Mouse (Mus musculus): ENCODE measurements around the gene Rps6kb2. TPM values are rescaled to one million over a fixed set of nuclear protein-coding genes. Genes with fewer than 3 reads are reported as not detected.

Rps6kb2 gene
- total and polyA plus RNA-seq, 3 experiments: 16.1 to 73.4 (median 23.1) TPM

- Histone ChIP-seq H3K27me3 (ENCODE audit: insufficient read depth, low read length) (peaks cover 10% of the 10 kb centered on the region), H3K9me3 (replicated peaks) (no peaks in the 10 kb centered on the region), H3K4me3 (ENCODE audit: low read depth, low read length) (no peak overlapping the region), H3K36me3 (replicated peaks) (peaks cover 70% of the 10 kb centered on the region), H3K4me1 (ENCODE audit: insufficient read depth, low read depth, low read length) (peaks cover 33% of the 10 kb centered on the region)
- DNase-seq (ENCODE audit: low spot score): no peak
- ATAC-seq (ENCODE audit: extremely low read depth, insufficient number of reproducible peaks, low FRiP score, poor library complexity, severe bottlenecking): no peak
- TF ChIP-seq GATA2 (IDR thresholded peaks at IDR 0.05; ENCODE audit: borderline replicate concordance, low read depth, low read length) (no peak), POLR2AphosphoS5 (IDR thresholded peaks at IDR 0.05; ENCODE audit: insufficient replicate concordance, low read depth, low read length) (no peak), GATA1 (IDR thresholded peaks at IDR 0.05; ENCODE audit: borderline replicate concordance, low read length) (no peak), CTCF (IDR thresholded peaks at IDR 0.05; ENCODE audit: low read depth, low read length) (no peak), TAL1 (conservative IDR thresholded peaks at IDR 0.05; ENCODE audit: low read depth, low read length) (no peak)
Observed at GRCm38 (mm10) chr19:4183689-4184088, 20.5 kb upstream of the Rps6kb2 start.

DNA sequence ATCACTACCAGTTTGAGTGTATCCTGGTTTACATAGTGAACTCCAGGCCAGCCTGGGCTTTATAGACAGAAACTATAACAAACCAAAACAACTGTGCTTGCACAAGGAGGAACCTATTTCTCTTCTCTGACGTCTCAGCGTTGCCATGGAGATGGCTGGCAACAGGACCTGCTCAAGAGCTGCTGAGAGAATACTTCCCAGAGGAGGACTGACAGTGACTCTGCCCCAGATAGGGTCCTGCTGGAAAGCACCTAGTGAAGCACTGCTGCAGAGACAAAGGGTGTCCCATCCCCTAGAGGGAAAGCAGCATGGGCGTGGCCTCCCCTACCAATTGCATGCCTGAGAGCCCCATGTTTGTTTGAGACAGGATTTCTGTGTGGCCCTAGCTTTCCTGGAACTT lies 18.7 kb upstream of the Rps6kb2 start:
- Histone ChIP-seq H3K36me3 (replicated peaks) (peaks cover 53% of the 10 kb centered on the region), H3K4me3 (ENCODE audit: low read depth, low read length) (no peak overlapping the region), H3K4me1 (ENCODE audit: insufficient read depth, low read depth, low read length) (peaks cover 26% of the 10 kb centered on the region), H3K27me3 (ENCODE audit: insufficient read depth, low read length) (peaks cover 17% of the 10 kb centered on the region), H3K9me3 (replicated peaks) (no peaks in the 10 kb centered on the region)
- ATAC-seq (ENCODE audit: extremely low read depth, insufficient number of reproducible peaks, low FRiP score, poor library complexity, severe bottlenecking) (no peak), DNase-seq (ENCODE audit: low spot score) (no peak)
- TF ChIP-seq TAL1 (conservative IDR thresholded peaks at IDR 0.05; ENCODE audit: low read depth, low read length) (no peak), POLR2AphosphoS5 (IDR thresholded peaks at IDR 0.05; ENCODE audit: insufficient replicate concordance, low read depth, low read length) (no peak), CTCF (IDR thresholded peaks at IDR 0.05; ENCODE audit: low read depth, low read length) (no peak), GATA2 (IDR thresholded peaks at IDR 0.05; ENCODE audit: borderline replicate concordance, low read depth, low read length) (no peak), GATA1 (IDR thresholded peaks at IDR 0.05; ENCODE audit: borderline replicate concordance, low read length) (no peak)

GRCm38 (mm10) chr19:4180411-4180810 lies 17.3 kb upstream of the Rps6kb2 start:
- Histone ChIP-seq H3K4me3 (ENCODE audit: low read depth, low read length) (no peak overlapping the region), H3K9me3 (replicated peaks) (no peaks in the 10 kb centered on the region), H3K4me1 (ENCODE audit: insufficient read depth, low read depth, low read length) (peaks cover 21% of the 10 kb centered on the region), H3K27me3 (ENCODE audit: insufficient read depth, low read length) (peaks cover 28% of the 10 kb centered on the region), H3K36me3 (replicated peaks) (peaks cover 38% of the 10 kb centered on the region)
- DNase-seq (ENCODE audit: low spot score) (no peak), ATAC-seq (ENCODE audit: extremely low read depth, insufficient number of reproducible peaks, low FRiP score, poor library complexity, severe bottlenecking) (no peak)
- no peak for TF ChIP-seq POLR2AphosphoS5 (IDR thresholded peaks at IDR 0.05; ENCODE audit: insufficient replicate concordance, low read depth, low read length)

- H3K4me3 ChIP-seq (ENCODE audit: low read depth, low read length): no peak within 1 kb of the TSS
- H3K36me3 ChIP-seq (replicated peaks): no peaks in the 10 kb centered on the region
- ATAC-seq (ENCODE audit: extremely low read depth, insufficient number of reproducible peaks, low FRiP score, poor library complexity, severe bottlenecking) (no peak), DNase-seq (ENCODE audit: low spot score) (no peak)
- H3K27me3 ChIP-seq (ENCODE audit: insufficient read depth, low read length): peaks cover 70% of the 10 kb centered on the region
- no peaks in the 10 kb centered on the region for H3K9me3 ChIP-seq (replicated peaks)
- TF ChIP-seq CTCF (IDR thresholded peaks at IDR 0.05; ENCODE audit: low read depth, low read length) (no peak), TAL1 (conservative IDR thresholded peaks at IDR 0.05; ENCODE audit: low read depth, low read length) (no peak), GATA1 (IDR thresholded peaks at IDR 0.05; ENCODE audit: borderline replicate concordance, low read length) (no peak), GATA2 (IDR thresholded peaks at IDR 0.05; ENCODE audit: borderline replicate concordance, low read depth, low read length) (no peak), POLR2AphosphoS5 (IDR thresholded peaks at IDR 0.05; ENCODE audit: insufficient replicate concordance, low read depth, low read length) (no peak)
- peaks cover 25% of the 10 kb centered on the region for H3K4me1 ChIP-seq (ENCODE audit: insufficient read depth, low read depth, low read length)
Observed at GRCm38 (mm10) chr19:4175368-4175947, 12.3 kb upstream of the Rps6kb2 start, which contains the start of gene Carns1. Gene Carns1, minus strand, starts transcription at chr19:4175479.

DNA sequence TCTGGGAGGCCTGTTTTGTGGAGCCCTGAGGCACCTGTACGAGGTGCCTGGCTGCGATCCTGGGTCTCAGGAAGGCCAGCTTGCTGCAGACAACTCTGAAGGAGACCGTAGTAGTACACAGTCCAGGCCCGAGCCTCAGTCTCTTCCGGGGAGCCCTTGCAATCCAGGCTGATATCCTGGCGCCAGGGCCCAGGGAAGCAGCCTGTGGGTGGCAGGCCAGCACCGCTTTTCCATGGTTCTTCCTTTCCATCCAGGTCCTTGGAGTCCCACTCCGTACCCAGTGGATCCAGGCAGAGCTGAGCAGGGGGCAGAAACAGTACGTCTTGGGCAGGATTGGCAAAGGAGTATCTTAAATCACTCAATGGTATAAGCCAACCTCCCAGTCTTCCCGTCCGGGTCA lies 9.8 kb upstream of the Rps6kb2 start:
- ATAC-seq (ENCODE audit: extremely low read depth, insufficient number of reproducible peaks, low FRiP score, poor library complexity, severe bottlenecking) (no peak), DNase-seq (ENCODE audit: low spot score) (no peak)
- peaks cover 32% of the 10 kb centered on the region for H3K4me1 ChIP-seq (ENCODE audit: insufficient read depth, low read depth, low read length)
- H3K9me3 ChIP-seq (replicated peaks): no peaks in the 10 kb centered on the region
- H3K4me3 ChIP-seq (ENCODE audit: low read depth, low read length): no peak overlapping the region
- peaks cover 60% of the 10 kb centered on the region for H3K27me3 ChIP-seq (ENCODE audit: insufficient read depth, low read length)
- H3K36me3 ChIP-seq (replicated peaks): no peaks in the 10 kb centered on the region
- TF ChIP-seq GATA1 (IDR thresholded peaks at IDR 0.05; ENCODE audit: borderline replicate concordance, low read length): no peak
- TF ChIP-seq CTCF (IDR thresholded peaks at IDR 0.05; ENCODE audit: low read depth, low read length): no peak
- no peak for TF ChIP-seq POLR2AphosphoS5 (IDR thresholded peaks at IDR 0.05; ENCODE audit: insufficient replicate concordance, low read depth, low read length)
- TF ChIP-seq GATA2 (IDR thresholded peaks at IDR 0.05; ENCODE audit: borderline replicate concordance, low read depth, low read length): no peak
- no peak for TF ChIP-seq TAL1 (conservative IDR thresholded peaks at IDR 0.05; ENCODE audit: low read depth, low read length)

DNA sequence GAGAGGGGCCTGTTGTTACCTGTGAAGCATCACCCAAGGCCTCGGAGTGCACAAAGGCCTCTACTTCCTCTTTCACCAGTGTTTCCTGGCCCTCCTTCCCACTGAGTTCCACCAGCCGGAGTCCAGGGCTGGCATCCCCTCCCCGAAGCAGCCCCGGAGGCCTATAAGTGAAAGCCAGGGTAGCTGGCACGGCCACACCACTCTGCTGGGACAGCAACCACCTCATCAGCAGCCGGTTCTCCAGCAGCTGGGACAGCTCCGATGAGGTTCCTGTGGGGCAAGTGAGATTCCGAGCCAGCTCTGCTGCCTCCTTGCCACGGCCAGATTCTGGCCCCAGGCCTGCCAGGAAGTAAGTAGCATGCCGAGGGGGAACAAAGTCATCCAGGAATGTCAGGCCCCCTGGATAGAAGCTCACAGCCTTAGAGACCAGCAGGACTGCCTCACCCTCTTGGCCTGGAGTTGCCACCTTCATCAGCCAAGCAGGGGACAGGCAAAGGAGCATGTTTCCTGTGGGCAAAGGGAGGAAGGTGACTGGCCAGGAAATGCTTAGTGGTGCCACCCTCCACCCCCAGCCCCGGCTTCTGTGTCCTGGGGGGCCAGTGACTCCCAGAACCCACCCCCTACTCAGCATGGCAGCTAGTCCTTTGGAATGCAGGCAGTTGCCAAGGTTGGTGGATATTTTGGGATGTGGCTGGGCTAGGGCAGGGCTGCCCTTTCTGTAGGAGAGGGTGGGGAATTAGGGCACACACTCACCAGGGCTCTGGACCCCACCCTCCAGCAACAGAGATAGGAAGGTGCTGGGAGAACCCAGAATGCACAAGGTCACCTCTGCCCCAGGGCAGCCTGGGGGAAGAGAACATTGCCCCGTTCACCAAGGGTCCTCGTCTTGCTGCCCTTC lies 8.5 kb upstream of the Rps6kb2 start:
- no peaks in the 10 kb centered on the region for H3K9me3 ChIP-seq (replicated peaks)
- H3K36me3 ChIP-seq (replicated peaks): no peaks in the 10 kb centered on the region
- ATAC-seq (ENCODE audit: extremely low read depth, insufficient number of reproducible peaks, low FRiP score, poor library complexity, severe bottlenecking): no peak
- peaks cover 53% of the 10 kb centered on the region for H3K27me3 ChIP-seq (ENCODE audit: insufficient read depth, low read length)
- no peak for DNase-seq (ENCODE audit: low spot score)
- peaks cover 35% of the 10 kb centered on the region for H3K4me1 ChIP-seq (ENCODE audit: insufficient read depth, low read depth, low read length)
- H3K4me3 ChIP-seq (ENCODE audit: low read depth, low read length): no peak overlapping the region
- TF ChIP-seq TAL1 (conservative IDR thresholded peaks at IDR 0.05; ENCODE audit: low read depth, low read length) (no peak), CTCF (IDR thresholded peaks at IDR 0.05; ENCODE audit: low read depth, low read length) (no peak), GATA2 (IDR thresholded peaks at IDR 0.05; ENCODE audit: borderline replicate concordance, low read depth, low read length) (no peak), GATA1 (IDR thresholded peaks at IDR 0.05; ENCODE audit: borderline replicate concordance, low read length) (no peak), POLR2AphosphoS5 (IDR thresholded peaks at IDR 0.05; ENCODE audit: insufficient replicate concordance, low read depth, low read length) (no peak)
